Mouse (Mus musculus): ENCODE data around the gene Pno1. TPM values are rescaled to one million over a fixed set of nuclear protein-coding genes. Genes with fewer than 3 reads are reported as not detected.

Pno1 gene
- polyA plus RNA-seq, 1 experiment: 48.5 TPM

GRCm38 (mm10) chr11:17236449-17237037 is 25.2 kb upstream of the Pno1 start:
- TF ChIP-seq FOSL1 (IDR thresholded peaks at IDR 0.05; ENCODE audit: insufficient read depth, low read length, poor library complexity, severe bottlenecking): no peak
- TF ChIP-seq MYOG (IDR thresholded peaks at IDR 0.05; ENCODE audit: control insufficient read depth, extremely low read depth, insufficient read length): no peak
- no peak for TF ChIP-seq MAX (IDR thresholded peaks at IDR 0.05)
- no peak for TF ChIP-seq MYOD1 (IDR thresholded peaks at IDR 0.05; ENCODE audit: control insufficient read depth, insufficient read length, low read depth)
- TF ChIP-seq CTCF (IDR thresholded peaks at IDR 0.05; ENCODE audit: control insufficient read depth, insufficient read depth, insufficient read length): no peak
- TF ChIP-seq USF1 (IDR thresholded peaks at IDR 0.05; ENCODE audit: low read depth): no peak
- no peak for TF ChIP-seq CEBPB (IDR thresholded peaks at IDR 0.05; ENCODE audit: low read depth)
- H3K79me3 ChIP-seq (ENCODE audit: low read depth): no peaks in the 10 kb centered on the region
- no peaks in the 10 kb centered on the region for H3K27me3 ChIP-seq (ENCODE audit: control insufficient read depth, insufficient read depth, insufficient read length)
- H3ac ChIP-seq (ENCODE audit: control insufficient read depth, insufficient read length, low read depth): no peak overlapping the region
- no peak overlapping the region for H3K4me3 ChIP-seq (ENCODE audit: insufficient read depth, poor library complexity, severe bottlenecking)
- H3K79me2 ChIP-seq (ENCODE audit: control insufficient read depth, insufficient read depth): no peaks in the 10 kb centered on the region
- peaks cover 9% of the 10 kb centered on the region for H3K36me3 ChIP-seq (ENCODE audit: control insufficient read depth, insufficient read depth)

GRCm38 (mm10) chr11:17232792-17233191 is 21.4 kb upstream of the Pno1 start:
- no peaks in the 10 kb centered on the region for H3K27me3 ChIP-seq (ENCODE audit: control insufficient read depth, insufficient read depth, insufficient read length)
- H3K4me3 ChIP-seq (ENCODE audit: insufficient read depth, poor library complexity, severe bottlenecking): no peak overlapping the region
- TF ChIP-seq CEBPB (IDR thresholded peaks at IDR 0.05; ENCODE audit: low read depth) (no peak), FOSL1 (IDR thresholded peaks at IDR 0.05; ENCODE audit: insufficient read depth, low read length, poor library complexity, severe bottlenecking) (no peak), MYOG (IDR thresholded peaks at IDR 0.05; ENCODE audit: control insufficient read depth, extremely low read depth, insufficient read length) (no peak), USF1 (IDR thresholded peaks at IDR 0.05; ENCODE audit: low read depth) (no peak), MAX (IDR thresholded peaks at IDR 0.05) (no peak), CTCF (IDR thresholded peaks at IDR 0.05; ENCODE audit: control insufficient read depth, insufficient read depth, insufficient read length) (no peak), MYOD1 (IDR thresholded peaks at IDR 0.05; ENCODE audit: control insufficient read depth, insufficient read length, low read depth) (no peak)
- peaks cover 26% of the 10 kb centered on the region for H3K36me3 ChIP-seq (ENCODE audit: control insufficient read depth, insufficient read depth)
- H3K79me3 ChIP-seq (ENCODE audit: low read depth): no peaks in the 10 kb centered on the region
- H3K79me2 ChIP-seq (ENCODE audit: control insufficient read depth, insufficient read depth): no peaks in the 10 kb centered on the region
- H3ac ChIP-seq (ENCODE audit: control insufficient read depth, insufficient read length, low read depth): no peak overlapping the region

DNA sequence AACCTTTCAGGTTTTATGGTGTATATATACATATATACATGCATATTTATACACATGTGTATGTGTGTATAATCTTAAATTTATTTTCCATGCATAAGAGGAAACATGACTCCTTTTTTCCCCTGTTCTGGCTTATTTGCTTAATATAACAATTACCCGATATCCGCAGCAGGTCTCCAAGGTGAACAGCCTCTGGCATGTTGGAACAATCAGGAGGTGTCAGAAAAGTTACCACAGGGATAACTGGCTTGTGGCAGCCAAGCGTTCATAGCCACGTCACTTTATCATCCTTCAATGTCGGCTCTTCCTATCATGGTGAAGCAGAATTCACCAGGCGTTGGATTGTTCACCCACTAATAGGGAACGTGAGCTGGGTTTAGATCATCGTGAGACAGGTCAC is 9.8 kb upstream of the Pno1 start:
- H3K27me3 ChIP-seq (ENCODE audit: control insufficient read depth, insufficient read depth, insufficient read length): no peaks in the 10 kb centered on the region
- no peak overlapping the region for H3K4me3 ChIP-seq (ENCODE audit: insufficient read depth, poor library complexity, severe bottlenecking)
- no peak for TF ChIP-seq CTCF (IDR thresholded peaks at IDR 0.05; ENCODE audit: control insufficient read depth, insufficient read depth, insufficient read length)
- no peak for TF ChIP-seq CEBPB (IDR thresholded peaks at IDR 0.05; ENCODE audit: low read depth)
- TF ChIP-seq USF1 (IDR thresholded peaks at IDR 0.05; ENCODE audit: low read depth): no peak
- TF ChIP-seq FOSL1 (IDR thresholded peaks at IDR 0.05; ENCODE audit: insufficient read depth, low read length, poor library complexity, severe bottlenecking): no peak
- no peak for TF ChIP-seq MAX (IDR thresholded peaks at IDR 0.05)
- TF ChIP-seq MYOD1 (IDR thresholded peaks at IDR 0.05; ENCODE audit: control insufficient read depth, insufficient read length, low read depth): no peak
- no peak for TF ChIP-seq MYOG (IDR thresholded peaks at IDR 0.05; ENCODE audit: control insufficient read depth, extremely low read depth, insufficient read length)
- H3K79me2 ChIP-seq (ENCODE audit: control insufficient read depth, insufficient read depth): no peaks in the 10 kb centered on the region
- H3ac ChIP-seq (ENCODE audit: control insufficient read depth, insufficient read length, low read depth): no peak overlapping the region
- H3K79me3 ChIP-seq (ENCODE audit: low read depth): no peaks in the 10 kb centered on the region
- H3K36me3 ChIP-seq (ENCODE audit: control insufficient read depth, insufficient read depth): peaks cover 20% of the 10 kb centered on the region

DNA sequence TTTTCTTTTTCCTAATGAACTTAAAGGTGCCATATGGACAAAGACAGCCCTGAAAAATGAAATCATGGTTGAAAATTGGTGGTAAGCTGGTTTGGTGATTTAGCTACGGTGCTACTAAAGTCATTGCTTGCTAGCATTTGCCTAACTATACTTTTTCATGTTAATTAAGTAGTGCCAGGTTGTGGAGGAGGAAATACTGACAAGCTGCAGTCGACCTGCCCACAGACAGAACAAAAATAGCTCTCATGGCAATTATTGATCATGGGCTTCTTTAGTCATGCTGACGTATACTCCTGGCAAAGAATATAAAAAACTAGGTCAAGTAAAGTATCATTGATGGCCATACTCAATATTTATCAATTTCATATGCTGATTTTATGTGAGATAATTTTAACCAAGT is 4.1 kb upstream of the Pno1 start:
- Histone ChIP-seq H3K79me2 (ENCODE audit: control insufficient read depth, insufficient read depth) (peaks cover 38% of the 10 kb centered on the region), H3ac (ENCODE audit: control insufficient read depth, insufficient read length, low read depth) (no peak overlapping the region), H3K79me3 (ENCODE audit: low read depth) (peaks cover 14% of the 10 kb centered on the region), H3K4me3 (ENCODE audit: insufficient read depth, poor library complexity, severe bottlenecking) (no peak overlapping the region), H3K27me3 (ENCODE audit: control insufficient read depth, insufficient read depth, insufficient read length) (no peaks in the 10 kb centered on the region), H3K36me3 (ENCODE audit: control insufficient read depth, insufficient read depth) (peaks cover under 1% of the 10 kb centered on the region)
- no peak for TF ChIP-seq CTCF (IDR thresholded peaks at IDR 0.05; ENCODE audit: control insufficient read depth, insufficient read depth, insufficient read length)
- no peak for TF ChIP-seq USF1 (IDR thresholded peaks at IDR 0.05; ENCODE audit: low read depth)
- TF ChIP-seq FOSL1 (IDR thresholded peaks at IDR 0.05; ENCODE audit: insufficient read depth, low read length, poor library complexity, severe bottlenecking): no peak
- TF ChIP-seq MYOG (IDR thresholded peaks at IDR 0.05; ENCODE audit: control insufficient read depth, extremely low read depth, insufficient read length): no peak
- TF ChIP-seq MYOD1 (IDR thresholded peaks at IDR 0.05; ENCODE audit: control insufficient read depth, insufficient read length, low read depth): no peak
- TF ChIP-seq MAX (IDR thresholded peaks at IDR 0.05): no peak
- TF ChIP-seq CEBPB (IDR thresholded peaks at IDR 0.05; ENCODE audit: low read depth): no peak

- TF ChIP-seq CEBPB (IDR thresholded peaks at IDR 0.05; ENCODE audit: low read depth): no peak
- no peak for TF ChIP-seq MYOG (IDR thresholded peaks at IDR 0.05; ENCODE audit: control insufficient read depth, extremely low read depth, insufficient read length)
- peaks cover 16% of the 10 kb centered on the region for H3K36me3 ChIP-seq (ENCODE audit: control insufficient read depth, insufficient read depth)
- H3K4me3 ChIP-seq (ENCODE audit: insufficient read depth, poor library complexity, severe bottlenecking): no peak overlapping the region
- peaks cover 32% of the 10 kb centered on the region for H3K79me3 ChIP-seq (ENCODE audit: low read depth)
- no peak overlapping the region for H3ac ChIP-seq (ENCODE audit: control insufficient read depth, insufficient read length, low read depth)
- H3K79me2 ChIP-seq (ENCODE audit: control insufficient read depth, insufficient read depth): peaks cover 63% of the 10 kb centered on the region
- no peaks in the 10 kb centered on the region for H3K27me3 ChIP-seq (ENCODE audit: control insufficient read depth, insufficient read depth, insufficient read length)
These were observed 1.6 kb upstream of the Pno1 start for GRCm38 (mm10) chr11:17212903-17213509.

DNA sequence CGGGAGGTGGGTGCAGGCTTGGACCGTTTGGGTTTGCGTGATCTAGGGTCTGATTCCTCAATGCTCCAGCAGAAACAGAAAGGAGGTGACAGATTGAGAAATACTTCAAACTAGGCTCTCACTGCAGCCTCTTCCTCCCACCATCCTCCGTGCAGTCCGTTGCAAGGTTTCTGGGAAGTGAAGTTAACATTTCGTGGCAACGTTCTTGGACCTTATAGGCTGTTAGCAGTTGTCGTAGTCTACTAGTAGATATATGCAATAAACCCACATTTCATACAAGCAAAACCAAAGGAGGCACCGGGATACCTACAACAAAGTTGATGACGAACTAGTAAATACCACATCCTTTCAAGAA is 750 bp upstream of the Pno1 start:
- Histone ChIP-seq H3ac (ENCODE audit: control insufficient read depth, insufficient read length, low read depth) (peak overlapping the region; percentile 87), H3K36me3 (ENCODE audit: control insufficient read depth, insufficient read depth) (peaks cover 25% of the 10 kb centered on the region), H3K4me3 (ENCODE audit: insufficient read depth, poor library complexity, severe bottlenecking) (peak overlapping the region; percentile 84), H3K79me3 (ENCODE audit: low read depth) (peaks cover 33% of the 10 kb centered on the region), H3K27me3 (ENCODE audit: control insufficient read depth, insufficient read depth, insufficient read length) (no peaks in the 10 kb centered on the region), H3K79me2 (ENCODE audit: control insufficient read depth, insufficient read depth) (peaks cover 72% of the 10 kb centered on the region)
- TF ChIP-seq CEBPB (IDR thresholded peaks at IDR 0.05; ENCODE audit: low read depth) (no peak), MAX (IDR thresholded peaks at IDR 0.05) (no peak), MYOG (IDR thresholded peaks at IDR 0.05; ENCODE audit: control insufficient read depth, extremely low read depth, insufficient read length) (no peak)

Measured in C2C12 (cell line).